Mouse (Mus musculus) C2C12 (cell line): ENCODE results near the gene Ube3a. TPM values are rescaled to one million over a fixed set of nuclear protein-coding genes. Genes with fewer than 3 reads are reported as not detected.

Experiments used
- H3K27me3 ChIP-seq: one replicate; pipeline ENCODE4 v1.6.1; 2011; ENCODE audit not compliant: control insufficient read depth, insufficient read depth, insufficient read length
- H3K36me3 ChIP-seq: one replicate; pipeline ENCODE4 v1.6.1; 2011; ENCODE audit not compliant: control insufficient read depth, insufficient read depth
- H3K4me3 ChIP-seq: one replicate; pipeline ENCODE4 v1.5.1; 2011; ENCODE audit warnings: mild to moderate bottlenecking, control low read depth; ENCODE audit not compliant: poor library complexity, insufficient read depth, severe bottlenecking
- H3K79me2 ChIP-seq: one replicate; pipeline ENCODE4 v1.6.1; 2011; ENCODE audit not compliant: control insufficient read depth, insufficient read depth
- H3K79me3 ChIP-seq: one replicate; pipeline ENCODE4 v1.6.1; 2011; ENCODE audit warnings: low read depth, control low read depth
- H3ac ChIP-seq: one replicate; pipeline ENCODE3; 2011; ENCODE audit warnings: low read depth; ENCODE audit not compliant: control insufficient read depth, insufficient read length
- CEBPB ChIP-seq: IDR thresholded peaks from one replicate; pipeline ENCODE4 v1.6.1; 2011; ENCODE audit warnings: low read depth, mild to moderate bottlenecking, control low read depth, moderate library complexity
- CTCF ChIP-seq: IDR thresholded peaks from one replicate; pipeline ENCODE4 v1.5.1; 2011; ENCODE audit not compliant: control insufficient read depth, insufficient read depth, insufficient read length
- FOSL1 ChIP-seq: IDR thresholded peaks from one replicate; pipeline ENCODE4 v1.8.0; 2011; ENCODE audit warnings: mild to moderate bottlenecking, low read length; ENCODE audit not compliant: poor library complexity, insufficient read depth, severe bottlenecking
- MAX ChIP-seq: IDR thresholded peaks from one replicate; pipeline ENCODE4 v1.6.1; 2011; ENCODE audit warnings: mild to moderate bottlenecking, control low read depth
- MYOD1 ChIP-seq: IDR thresholded peaks from one replicate; pipeline ENCODE4 v1.6.1; 2011; ENCODE audit warnings: low read depth; ENCODE audit not compliant: control insufficient read depth, insufficient read length
- MYOG ChIP-seq: IDR thresholded peaks from one replicate; pipeline ENCODE4 v1.6.1; 2011; ENCODE audit not compliant: control insufficient read depth, insufficient read length; ENCODE audit errors: extremely low read depth
- USF1 ChIP-seq: IDR thresholded peaks from one replicate; pipeline ENCODE4 v1.6.1; 2011; ENCODE audit warnings: low read depth, mild to moderate bottlenecking, control low read depth, moderate library complexity
- long read RNA-seq, 2 experiments: library from polyadenylated mRNA; unstranded; transcript quantifications; one replicate each; pipeline ENCODE4 v2.0.0; 2019 to 2020
- polyA plus RNA-seq: library from polyadenylated mRNA; unstranded; fragments of >200 nt; fragmentation: generic; extraction: Trizol; gene quantifications from one replicate; pipeline ENCODE4 v1.2.1, GENCODE M21; 2012; ENCODE audit warnings: missing spikeins

Ube3a gene
- 8.1 TPM for polyA plus RNA-seq
- long read RNA-seq, experiment 1, full-length matches to known transcripts = 13 of 40 reads
- long read RNA-seq, experiment 1, partial matches to known transcripts = 15 of 40 reads
- long read RNA-seq, experiment 1, other reads (novel, unspliced or antisense) = 12 of 40 reads
- long read RNA-seq, experiment 2, full-length matches to known transcripts = 154 of 250 reads
- long read RNA-seq, experiment 2, partial matches to known transcripts = 23 of 250 reads
- long read RNA-seq, experiment 2, other reads (novel, unspliced or antisense) = 73 of 250 reads

GRCm38 (mm10) chr7:59228045-59228865, at the start of gene Ube3a:
Gene Ube3a, plus strand, starts transcription at chr7:59228750.
- Histone ChIP-seq H3K79me2 (peaks cover 47% of the 10 kb centered on the region), H3K79me3 (peaks cover 38% of the 10 kb centered on the region), H3K4me3 (peak within 1 kb of the TSS; percentile 71), H3K27me3 (no peaks in the 10 kb centered on the region), H3ac (peak within 1 kb of the TSS; percentile 73), H3K36me3 (no peaks in the 10 kb centered on the region)
- TF ChIP-seq FOSL1 = no peak
- no peak for TF ChIP-seq CTCF
- no peak for TF ChIP-seq MYOD1
- no peak for TF ChIP-seq CEBPB
- TF ChIP-seq MYOG = no peak
- TF ChIP-seq USF1 = no peak

- H3K27me3 ChIP-seq = no peaks in the 10 kb centered on the region
- H3K79me2 ChIP-seq = no peaks in the 10 kb centered on the region
- H3K79me3 ChIP-seq = no peaks in the 10 kb centered on the region
- H3K4me3 ChIP-seq = no peak overlapping the region
- no peak overlapping the region for H3ac ChIP-seq
- no peak for TF ChIP-seq MYOD1
- no peak for TF ChIP-seq MYOG
- TF ChIP-seq USF1 = no peak
- TF ChIP-seq CTCF = no peak
- TF ChIP-seq FOSL1 = no peak
- TF ChIP-seq MAX = no peak
- TF ChIP-seq CEBPB = no peak
- H3K36me3 ChIP-seq = no peaks in the 10 kb centered on the region
Observed at GRCm38 (mm10) chr7:59192831-59193230, 35.7 kb upstream of the Ube3a start.

- Histone ChIP-seq H3K4me3 (no peak overlapping the region), H3K79me2 (no peaks in the 10 kb centered on the region), H3K27me3 (no peaks in the 10 kb centered on the region), H3ac (no peak overlapping the region), H3K36me3 (no peaks in the 10 kb centered on the region), H3K79me3 (no peaks in the 10 kb centered on the region)
- no peak for TF ChIP-seq CTCF
- TF ChIP-seq FOSL1 = no peak
- TF ChIP-seq CEBPB = no peak
- TF ChIP-seq MYOD1 = no peak
- no peak for TF ChIP-seq MAX
- no peak for TF ChIP-seq USF1
- no peak for TF ChIP-seq MYOG
Observed at GRCm38 (mm10) chr7:59214911-59215310, 13.6 kb upstream of the Ube3a start.

GRCm38 (mm10) chr7:59221244-59221643, 7.3 kb upstream of the Ube3a start:
- H3K36me3 ChIP-seq = no peaks in the 10 kb centered on the region
- H3ac ChIP-seq = no peak overlapping the region
- TF ChIP-seq MYOD1 = no peak
- no peak for TF ChIP-seq MAX
- no peak for TF ChIP-seq MYOG
- no peak for TF ChIP-seq FOSL1
- TF ChIP-seq USF1 = no peak
- no peak for TF ChIP-seq CEBPB
- no peak for TF ChIP-seq CTCF
- no peak overlapping the region for H3K4me3 ChIP-seq
- H3K27me3 ChIP-seq = no peaks in the 10 kb centered on the region
- no peaks in the 10 kb centered on the region for H3K79me3 ChIP-seq
- H3K79me2 ChIP-seq = no peaks in the 10 kb centered on the region

- Histone ChIP-seq H3K36me3 (no peaks in the 10 kb centered on the region), H3K4me3 (peak overlapping the region; percentile 71), H3ac (peak overlapping the region; percentile 73), H3K27me3 (no peaks in the 10 kb centered on the region), H3K79me2 (peaks cover 53% of the 10 kb centered on the region), H3K79me3 (peaks cover 44% of the 10 kb centered on the region)
- peak; percentile 42 for TF ChIP-seq CTCF
- no peak for TF ChIP-seq MYOG
- no peak for TF ChIP-seq MAX
- TF ChIP-seq FOSL1 = no peak
Observed at GRCm38 (mm10) chr7:59228866-59229182, 274 bp downstream of the Ube3a start.
